Mouse (Mus musculus): ENCODE results near the gene Taar7a. TPM values are rescaled to one million over a fixed set of nuclear protein-coding genes. Genes with fewer than 3 reads are reported as not detected.

Taar7a gene
- polyA plus RNA-seq, 1 experiment from 2014 or later, result not detected

GRCm38 (mm10) chr10:23942465-23942864, 50.8 kb downstream of the Taar7a start:
- Histone ChIP-seq H3K4me2 (no peak overlapping the region), H3K4me3 (replicated peaks) (no peak overlapping the region), H3K9ac (no peak overlapping the region), H3K9me3 (replicated peaks) (no peaks in the 10 kb centered on the region), H3K4me1 (replicated peaks) (no peaks in the 10 kb centered on the region), H3K36me3 (replicated peaks) (no peaks in the 10 kb centered on the region), H3K27ac (replicated peaks) (no peak overlapping the region), H3K27me3 (no peaks in the 10 kb centered on the region)
- ATAC-seq (ENCODE audit: insufficient read depth), result no peak
- 51% methylated on average over 5 of the region's 5 CpGs for WGBS (ENCODE audit: insufficient replicate concordance)

Other genes starting within 250 kb of the Taar7a start
- 118 and 126 TPM in 2 replicates for gene Rps12, start 206.2 kb downstream of the Taar7a start, polyA plus RNA-seq (2015; fragmentation: Nextera tagmentation; extraction: Ambion mirVana)
- 1.4 and 1.7 TPM in 2 replicates for gene Slc18b1, start 196.5 kb downstream of the Taar7a start, polyA plus RNA-seq (2015; fragmentation: Nextera tagmentation; extraction: Ambion mirVana)
- gene Vnn3, start 142.0 kb downstream of the Taar7a start, polyA plus RNA-seq (2015; fragmentation: Nextera tagmentation; extraction: Ambion mirVana), result 3.4 and 6.1 TPM in 2 replicates
- 2.1 and 2.3 TPM in 2 replicates for gene Vnn1, start 98.8 kb downstream of the Taar7a start, polyA plus RNA-seq (2015; fragmentation: Nextera tagmentation; extraction: Ambion mirVana)
- not detected in 2 replicates for gene Taar1, start 73.1 kb downstream of the Taar7a start, polyA plus RNA-seq (2015; fragmentation: Nextera tagmentation; extraction: Ambion mirVana)
- not detected in 2 replicates for gene Taar2, start 54.9 kb downstream of the Taar7a start, polyA plus RNA-seq (2015; fragmentation: Nextera tagmentation; extraction: Ambion mirVana)
- not detected in 2 replicates for gene Taar3, start 43.9 kb downstream of the Taar7a start, polyA plus RNA-seq (2015; fragmentation: Nextera tagmentation; extraction: Ambion mirVana)
- not detected in 2 replicates for gene Taar4, start 33.0 kb downstream of the Taar7a start, polyA plus RNA-seq (2015; fragmentation: Nextera tagmentation; extraction: Ambion mirVana)
- not detected in 2 replicates for gene Taar5, start 22.8 kb downstream of the Taar7a start, polyA plus RNA-seq (2015; fragmentation: Nextera tagmentation; extraction: Ambion mirVana)
- not detected in 2 replicates for gene Taar6, start 7.8 kb downstream of the Taar7a start, polyA plus RNA-seq (2015; fragmentation: Nextera tagmentation; extraction: Ambion mirVana)
- gene Taar7b, start 6.5 kb upstream of the Taar7a start, polyA plus RNA-seq (2015; fragmentation: Nextera tagmentation; extraction: Ambion mirVana), result not detected in 2 replicates
- not detected in 2 replicates for gene Taar7d, start 33.7 kb upstream of the Taar7a start, polyA plus RNA-seq (2015; fragmentation: Nextera tagmentation; extraction: Ambion mirVana)
- not detected in 2 replicates for gene Taar7e, start 44.1 kb upstream of the Taar7a start, polyA plus RNA-seq (2015; fragmentation: Nextera tagmentation; extraction: Ambion mirVana)
- gene Taar7f, start 56.0 kb upstream of the Taar7a start, polyA plus RNA-seq (2015; fragmentation: Nextera tagmentation; extraction: Ambion mirVana), result not detected in 2 replicates
- gene Taar8a, start 83.0 kb upstream of the Taar7a start, polyA plus RNA-seq (2015; fragmentation: Nextera tagmentation; extraction: Ambion mirVana), result not detected in 2 replicates
- not detected in 2 replicates for gene Taar8b, start 98.8 kb upstream of the Taar7a start, polyA plus RNA-seq (2015; fragmentation: Nextera tagmentation; extraction: Ambion mirVana)
- not detected in 2 replicates for gene Taar8c, start 108.4 kb upstream of the Taar7a start, polyA plus RNA-seq (2015; fragmentation: Nextera tagmentation; extraction: Ambion mirVana)
- not detected in 2 replicates for gene Taar9, start 116.1 kb upstream of the Taar7a start, polyA plus RNA-seq (2015; fragmentation: Nextera tagmentation; extraction: Ambion mirVana)
- gene Stx7, start 155.8 kb upstream of the Taar7a start, polyA plus RNA-seq (2015; fragmentation: Nextera tagmentation; extraction: Ambion mirVana), result 23.4 and 30.1 TPM in 2 replicates
- gene Moxd1, start 230.0 kb upstream of the Taar7a start, polyA plus RNA-seq (2015; fragmentation: Nextera tagmentation; extraction: Ambion mirVana), result 0.12 and 0.14 TPM in 2 replicates